Mouse (Mus musculus) layer of hippocampus, adult 2 months (tissue): ENCODE measurements around the gene Zcchc10. TPM values are rescaled to one million over a fixed set of nuclear protein-coding genes. Genes with fewer than 3 reads are reported as not detected.
"Not testable (repeated sequence)": the region's sequence is repeated elsewhere in the genome, so short reads cannot be mapped to it uniquely, and the experiment has no call there.

Experiments used
- DNase-seq, 2 experiments: peaks; one replicate each; pipeline ENCODE4 v3.0.0; 2022; ENCODE audit warnings: low spot score in 2 of 2
- H3K27ac ChIP-seq: fragments of 200-600 bp; 2 replicates; pipeline ENCODE4 v1.8.1; 2022
- H3K4me3 ChIP-seq: fragments of 200-600 bp; 2 replicates; pipeline ENCODE4 v1.8.1; 2022; ENCODE audit warnings: mild to moderate bottlenecking
- CTCF ChIP-seq: fragments of 200-600 bp; conservative IDR thresholded peaks from 2 replicates; pipeline ENCODE4 v1.8.1; 2022; ENCODE audit warnings: antibody characterized with exemption, mild to moderate bottlenecking, moderate library complexity
- total RNA-seq, 2 experiments: library from RNA; stranded (reverse); gene quantifications; 2 replicates each; pipeline ENCODE4 v1.2.3; 2021

Zcchc10 gene
- total RNA-seq, 2 experiments from 2014 or later: 11.2 to 12.6 TPM

- H3K27ac ChIP-seq: no peak overlapping the region
- TF ChIP-seq CTCF: peak; percentile 26; the same call in 1 of the 2 replicates
- no peak overlapping the region for H3K4me3 ChIP-seq
- no peak for DNase-seq
These were observed 20.2 kb upstream of the Zcchc10 start for GRCm38 (mm10) chr11:53304044-53304840.

- H3K27ac ChIP-seq: no peak overlapping the region
- TF ChIP-seq CTCF: no peak
- DNase-seq: no peak
- no peak overlapping the region for H3K4me3 ChIP-seq
These were observed 17.5 kb upstream of the Zcchc10 start for GRCm38 (mm10) chr11:53306965-53307364.

GRCm38 (mm10) chr11:53307558-53308065 lies 16.9 kb upstream of the Zcchc10 start:
- no peak for DNase-seq
- Histone ChIP-seq H3K4me3 (no peak overlapping the region), H3K27ac (peak overlapping the region; percentile 82; the same call in 1 of the 2 replicates)
- no peak for TF ChIP-seq CTCF

- Histone ChIP-seq H3K4me3 (no peak overlapping the region), H3K27ac (peak overlapping the region; percentile 82)
- TF ChIP-seq CTCF: no peak
- no peak for DNase-seq
These were observed 16.1 kb upstream of the Zcchc10 start for GRCm38 (mm10) chr11:53308251-53308864.

GRCm38 (mm10) chr11:53308884-53309310 lies 15.6 kb upstream of the Zcchc10 start:
- TF ChIP-seq CTCF: no peak
- peak; percentile 13 to 34 for DNase-seq
- Histone ChIP-seq H3K4me3 (no peak overlapping the region), H3K27ac (peak overlapping the region; percentile 82)

- no peak for DNase-seq
- no peak overlapping the region for H3K4me3 ChIP-seq
- H3K27ac ChIP-seq: no peak overlapping the region
- TF ChIP-seq CTCF: no peak
These were observed 13.1 kb upstream of the Zcchc10 start for GRCm38 (mm10) chr11:53311385-53311784.

GRCm38 (mm10) chr11:53312823-53313222 lies 11.7 kb upstream of the Zcchc10 start:
- H3K4me3 ChIP-seq, DNase-seq: not testable (repeated sequence)

GRCm38 (mm10) chr11:53314770-53315173 lies 9.7 kb upstream of the Zcchc10 start:
- no peak overlapping the region for H3K27ac ChIP-seq
- no peak overlapping the region for H3K4me3 ChIP-seq
- TF ChIP-seq CTCF: no peak
- no peak for DNase-seq

More at GRCm38 (mm10) chr11:53312823-53313222, 11.7 kb upstream of the Zcchc10 start:
- H3K27ac ChIP-seq: not testable (repeated sequence)

- no peak for TF ChIP-seq CTCF
- Histone ChIP-seq H3K27ac (no peak overlapping the region), H3K4me3 (no peak overlapping the region)
- DNase-seq: no peak
These were observed 7.5 kb upstream of the Zcchc10 start for GRCm38 (mm10) chr11:53316996-53317395.

GRCm38 (mm10) chr11:53318041-53318440 lies 6.4 kb upstream of the Zcchc10 start:
- Histone ChIP-seq H3K4me3 (no peak overlapping the region), H3K27ac (no peak overlapping the region)
- no peak for TF ChIP-seq CTCF
- no peak for DNase-seq

- not testable (repeated sequence) for H3K4me3 ChIP-seq, DNase-seq, H3K27ac ChIP-seq
These were observed 5.9 kb upstream of the Zcchc10 start for GRCm38 (mm10) chr11:53318568-53318967.

GRCm38 (mm10) chr11:53319867-53320266 lies 4.6 kb upstream of the Zcchc10 start:
- not testable (repeated sequence) for H3K4me3 ChIP-seq, H3K27ac ChIP-seq, DNase-seq

GRCm38 (mm10) chr11:53330325-53330724 lies 5.8 kb downstream of the Zcchc10 start:
- H3K4me3 ChIP-seq: no peak overlapping the region
- TF ChIP-seq CTCF: no peak
- H3K27ac ChIP-seq: no peak overlapping the region
- DNase-seq: no peak

GRCm38 (mm10) chr11:53331121-53331520 lies 6.6 kb downstream of the Zcchc10 start:
- H3K4me3 ChIP-seq: no peak overlapping the region
- TF ChIP-seq CTCF: no peak
- no peak for DNase-seq
- H3K27ac ChIP-seq: no peak overlapping the region
